Mouse (Mus musculus): ENCODE measurements at regions not wholly inside any gene's neighbourhood (a gene's known extent, or its start where the extent isn't known, plus 50 kb on each side); places are given as distances from the start of the nearest gene placed in this dataset.

DNA sequence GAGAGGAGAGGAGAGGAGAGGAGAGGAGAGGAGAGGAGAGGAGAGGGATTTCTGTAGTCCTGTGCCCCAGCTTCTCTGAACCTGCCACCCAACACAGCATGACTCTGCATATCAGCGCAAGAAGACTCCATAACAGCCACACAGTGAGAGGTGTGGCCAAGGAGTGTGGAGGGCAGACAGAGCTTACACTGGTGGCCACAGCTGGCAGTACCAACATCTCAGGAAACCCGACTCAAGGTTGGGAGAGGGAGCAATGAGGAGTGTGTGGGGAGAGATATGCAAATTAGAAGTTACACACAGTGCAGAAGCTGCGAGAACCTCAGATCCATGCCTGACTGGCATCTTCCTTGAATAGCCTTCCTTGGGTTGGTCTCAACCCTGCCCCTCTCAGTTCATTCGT is 63.5 kb upstream of the Vps8 start:
- no peak for DNase-seq (ENCODE audit: low spot score in 2 of 2)

- no peak for DNase-seq (ENCODE audit: low spot score in 2 of 2)
These were observed 61.5 kb upstream of the Vps8 start for GRCm38 (mm10) chr16:21361406-21361805.

- DNase-seq (ENCODE audit: low spot score in 2 of 2): no peak
These were observed 60.1 kb upstream of the Vps8 start for GRCm38 (mm10) chr16:21362663-21363367.

- DNase-seq (ENCODE audit: low spot score in 2 of 2): no peak
These were observed 58.0 kb upstream of the Vps8 start for GRCm38 (mm10) chr16:21364885-21365284.

DNA sequence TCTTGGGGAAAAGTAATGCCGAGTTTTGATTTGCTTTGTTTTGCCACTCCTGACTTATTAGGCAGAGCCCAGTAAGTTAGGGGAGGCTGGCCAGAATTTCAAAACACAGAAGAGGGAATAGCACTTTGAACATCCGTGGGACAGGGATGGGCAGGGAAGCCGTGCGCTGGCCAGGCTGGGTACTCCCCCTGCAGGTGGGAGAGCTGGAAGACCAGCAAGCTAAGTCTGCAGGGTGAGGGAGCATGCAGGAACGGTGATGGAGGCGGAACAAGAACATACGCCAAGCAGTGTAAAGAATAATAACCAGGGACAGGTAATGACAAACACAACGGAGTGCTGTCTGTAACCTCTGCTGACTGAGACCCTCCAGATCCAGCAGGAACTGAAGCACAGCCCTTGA is 55.5 kb upstream of the Vps8 start:
- DNase-seq (ENCODE audit: low spot score in 2 of 2): no peak

- no peak for DNase-seq (ENCODE audit: low spot score in 2 of 2)
These were observed 54.1 kb upstream of the Vps8 start for GRCm38 (mm10) chr16:21368821-21369220.

DNA sequence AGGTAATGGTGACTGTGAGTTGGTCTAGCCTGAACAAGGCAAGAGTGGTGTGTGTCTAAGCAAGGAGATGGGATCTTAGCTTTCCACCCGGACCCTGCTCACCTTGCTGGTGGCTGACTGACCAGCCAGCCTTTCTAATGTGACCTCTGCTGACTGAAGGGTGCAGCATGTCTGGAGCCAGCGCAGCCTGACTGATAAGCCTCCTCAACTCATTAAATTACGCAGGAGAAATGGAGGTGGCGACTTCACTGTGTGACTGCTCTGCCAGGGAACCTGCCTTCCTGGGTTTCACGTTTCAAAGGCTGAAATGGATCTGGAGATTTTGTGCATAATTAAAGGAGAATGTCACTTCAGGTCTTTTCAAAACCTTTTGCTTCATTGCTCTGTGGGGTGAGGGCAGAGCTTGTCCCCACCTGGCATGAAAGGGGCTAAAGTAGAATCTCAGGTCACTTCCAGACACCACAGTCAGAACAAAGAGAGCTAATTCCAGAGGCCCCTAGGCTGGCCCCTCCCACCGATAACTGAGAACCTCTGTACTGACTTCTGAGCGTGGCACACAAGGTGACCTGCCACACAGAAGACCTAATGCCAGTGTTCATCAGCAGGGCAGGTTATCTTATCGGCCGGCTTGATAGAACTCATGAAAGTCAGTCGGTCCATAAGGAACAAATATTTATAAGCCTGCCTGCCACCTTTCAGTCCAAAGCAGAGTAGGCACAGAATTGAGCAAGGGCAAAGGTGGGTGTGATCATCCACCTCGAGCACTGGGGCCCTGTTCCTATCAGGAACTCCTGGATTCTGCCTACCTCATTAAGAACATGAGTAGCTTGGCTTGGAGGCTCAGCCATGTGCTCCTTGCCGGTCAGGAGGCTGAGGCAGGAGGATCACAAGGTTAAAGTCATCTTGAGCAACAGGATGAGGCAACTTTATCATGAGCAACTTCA is 53.1 kb upstream of the Vps8 start:
- DNase-seq (ENCODE audit: low spot score in 2 of 2): no peak

Measured in right cerebral cortex, postnatal 36 days (tissue).